Mouse (Mus musculus) ES-E14 (cell line): ENCODE measurements at regions not wholly inside any gene's neighbourhood (a gene's known extent, or its start where the extent isn't known, plus 50 kb on each side); places are given as distances from the start of the nearest gene placed in this dataset.

Source experiments
- HCFC1 ChIP-seq: IDR thresholded peaks from 2 replicates; pipeline ENCODE4 v1.6.1; 2012; ENCODE audit warnings: low read length, inconsistent platforms, borderline replicate concordance; ENCODE audit not compliant: insufficient read depth
- MAFK ChIP-seq: IDR thresholded peaks from 2 replicates; pipeline ENCODE4 v1.6.1; 2014; ENCODE audit warnings: mild to moderate bottlenecking, low read depth, low read length, inconsistent platforms; ENCODE audit not compliant: insufficient read depth
- ZC3H11A ChIP-seq: IDR thresholded peaks from 2 replicates; pipeline ENCODE4 v1.6.1; 2012; ENCODE audit warnings: low read depth, mild to moderate bottlenecking, inconsistent platforms, low read length, borderline replicate concordance

- no peak for TF ChIP-seq MAFK
- no peak for TF ChIP-seq HCFC1
- no peak for TF ChIP-seq ZC3H11A
Measured at GRCm38 (mm10) chr2:146595673-146596072, 83.5 kb upstream of the Ralgapa2 start.
